Mouse (Mus musculus): Measurements from ENCODE around the gene Lhx3. TPM values are rescaled to one million over a fixed set of nuclear protein-coding genes. Genes with fewer than 3 reads are reported as not detected.

The Lhx3 gene
- polyA plus RNA-seq (2012; rRNA removed; ENCODE audit: low replicate concordance) = 0.05 TPM in 1 of 2 replicates, not detected in the other

DNA sequence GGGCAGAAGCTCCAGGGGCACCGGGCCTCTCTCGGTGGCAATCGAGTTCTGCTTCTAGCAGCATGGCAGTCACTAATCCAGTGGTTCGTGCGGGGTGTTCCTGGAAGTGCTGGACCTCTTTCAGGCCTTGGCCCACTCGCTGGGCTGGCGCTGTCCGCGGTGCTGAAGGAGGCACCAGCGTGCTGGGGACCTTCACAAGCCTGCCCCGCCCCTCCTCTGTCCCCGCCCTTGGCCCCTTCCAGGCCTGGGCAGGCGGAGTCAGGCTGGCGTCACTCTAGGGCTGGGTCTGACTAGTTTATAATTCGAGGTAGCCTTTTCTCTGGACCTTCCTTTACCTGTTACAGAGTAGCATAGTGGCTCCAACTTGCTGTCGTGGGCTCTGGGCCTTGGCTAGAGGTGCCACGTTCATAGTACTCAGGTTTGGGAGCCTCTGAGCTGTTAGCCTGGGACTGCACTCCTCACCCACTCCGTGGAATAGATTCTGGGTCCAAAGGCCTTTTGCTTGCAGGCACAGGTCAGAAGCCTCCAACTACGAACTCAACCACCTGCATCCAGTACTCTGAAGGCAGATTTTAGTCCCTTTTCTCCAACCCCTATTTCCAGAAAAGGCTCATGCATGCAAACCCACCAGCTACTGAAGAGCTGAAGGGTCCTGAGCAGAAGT lies at the start of gene Lhx3:
TSS of gene Lhx3 (minus strand) at position 164 of the 664 bp plus-strand sequence.

DNA sequence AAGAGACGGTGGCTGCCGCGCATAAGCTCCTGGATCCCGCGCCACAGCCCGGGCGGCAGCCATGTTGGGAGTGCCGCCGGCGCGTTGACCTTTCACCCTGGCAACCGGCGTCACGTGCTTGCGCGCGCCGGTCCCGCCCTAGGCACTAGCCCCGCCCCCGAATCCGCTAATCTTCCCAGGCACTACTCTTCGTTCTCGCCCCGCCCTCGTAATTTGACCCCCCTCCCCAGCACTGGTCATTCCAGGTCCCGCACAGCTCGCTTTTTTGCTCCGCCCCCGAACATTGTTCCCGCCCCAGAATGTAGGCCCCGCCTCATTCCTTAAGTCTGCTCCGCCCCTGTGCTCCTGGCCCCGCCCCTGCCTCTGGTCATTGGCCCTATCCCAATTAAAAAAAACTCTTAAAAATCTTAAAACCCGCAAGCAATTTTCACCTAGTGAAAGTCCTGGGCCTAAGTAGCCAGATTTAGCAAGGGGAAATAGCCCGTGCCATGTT lies 29.2 kb upstream of the Lhx3 start, which contains the start of gene Qsox2:
TSS of gene Qsox2 (minus strand) at position 236 of the 493 bp plus-strand sequence.

Other genes starting within 250 kb of the Lhx3 start
- 1.7 and 2.2 TPM in 2 replicates for gene Camsap1, start 225.0 kb downstream of the Lhx3 start, polyA plus RNA-seq (2012; rRNA removed; ENCODE audit: low replicate concordance)
- gene Ubac1, start 186.5 kb downstream of the Lhx3 start, polyA plus RNA-seq (2012; rRNA removed; ENCODE audit: low replicate concordance) = 41.3 and 59.4 TPM in 2 replicates
- 35.6 and 37.9 TPM in 2 replicates for gene Nacc2, start 85.1 kb downstream of the Lhx3 start, polyA plus RNA-seq (2012; rRNA removed; ENCODE audit: low replicate concordance)
- gene Qsox2, start 29.2 kb upstream of the Lhx3 start, polyA plus RNA-seq (2012; rRNA removed; ENCODE audit: low replicate concordance) = 8.1 and 9.7 TPM in 2 replicates
- gene Ccdc187, start 86.3 kb upstream of the Lhx3 start, polyA plus RNA-seq (2012; rRNA removed; ENCODE audit: low replicate concordance) = 0.17 and 0.49 TPM in 2 replicates
- gene Gpsm1, start 107.2 kb upstream of the Lhx3 start, polyA plus RNA-seq (2012; rRNA removed; ENCODE audit: low replicate concordance) = 8.5 and 9.0 TPM in 2 replicates
- gene Dnlz, start 143.8 kb upstream of the Lhx3 start, polyA plus RNA-seq (2012; rRNA removed; ENCODE audit: low replicate concordance) = 20.7 and 26.3 TPM in 2 replicates
- gene Card9, start 152.6 kb upstream of the Lhx3 start, polyA plus RNA-seq (2012; rRNA removed; ENCODE audit: low replicate concordance) = 2.8 and 3.7 TPM in 2 replicates
- gene Snapc4, start 172.4 kb upstream of the Lhx3 start, polyA plus RNA-seq (2012; rRNA removed; ENCODE audit: low replicate concordance) = 19.9 and 28.1 TPM in 2 replicates
- 46.8 and 50.7 TPM in 2 replicates for gene Entr1, start 181.0 kb upstream of the Lhx3 start, polyA plus RNA-seq (2012; rRNA removed; ENCODE audit: low replicate concordance)
- gene Pmpca, start 181.1 kb upstream of the Lhx3 start, polyA plus RNA-seq (2012; rRNA removed; ENCODE audit: low replicate concordance) = 11.9 and 37.6 TPM in 2 replicates
- gene Inpp5e, start 200.9 kb upstream of the Lhx3 start, polyA plus RNA-seq (2012; rRNA removed; ENCODE audit: low replicate concordance) = 11.2 and 15.5 TPM in 2 replicates
- 53.8 and 75.0 TPM in 2 replicates for gene Sec16a, start 236.9 kb upstream of the Lhx3 start, polyA plus RNA-seq (2012; rRNA removed; ENCODE audit: low replicate concordance)